Mouse (Mus musculus) ES-Bruce4 (cell line): ENCODE measurements around the gene Pgbd5.

ENCODE experiments used
- CTCF ChIP-seq: IDR thresholded peaks from one replicate; pipeline ENCODE4 v1.8.1; 2011; ENCODE audit warnings: low read depth, low read length
- EP300 ChIP-seq: IDR thresholded peaks from 2 replicates; pipeline ENCODE4 v1.6.1; 2011; ENCODE audit warnings: low read depth, low read length; ENCODE audit not compliant: insufficient read depth
- POLR2A ChIP-seq: IDR thresholded peaks from one replicate; pipeline ENCODE4 v1.8.1; 2011; ENCODE audit warnings: low read length; ENCODE audit not compliant: insufficient read depth

DNA sequence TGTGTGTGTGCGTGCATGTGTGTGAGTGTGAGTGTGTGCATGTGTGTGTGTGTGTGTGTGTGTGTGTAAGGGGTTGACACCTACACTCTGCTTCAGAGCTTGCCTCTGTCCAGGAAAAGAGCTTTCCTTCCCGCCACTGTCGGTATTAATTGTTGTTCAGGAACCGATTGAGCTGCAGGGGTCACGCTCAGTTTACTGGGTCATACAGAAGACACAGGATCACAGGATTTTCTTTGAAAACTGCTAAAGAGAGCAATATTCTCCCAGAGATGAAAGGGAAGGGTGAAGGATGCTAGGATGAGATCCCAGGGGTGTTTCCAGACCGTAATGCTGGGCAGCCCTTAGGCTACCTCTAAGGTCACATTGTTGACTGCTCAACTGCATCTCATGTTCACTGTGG, at the start of gene Pgbd5:
- TF ChIP-seq POLR2A (no peak), CTCF (no peak), EP300 (no peak)
